Mouse (Mus musculus) gastrocnemius, postnatal 36 days (tissue): Measurements from ENCODE around the gene Gkn2. TPM values are rescaled to one million over a fixed set of nuclear protein-coding genes. Genes with fewer than 3 reads are reported as not detected.

Experiments
- DNase-seq, 2 experiments: peaks; one replicate each; pipeline ENCODE4 v3.0.0; 2022
- intact Hi-C: fragments of 180-260 bp; cut with DNase I; formaldehyde crosslinking; loops from one replicate; pipeline ENCODE4 v1.15.1; 2025
- total RNA-seq, 2 experiments: library from RNA; stranded (reverse); gene quantifications; 2 replicates each; pipeline ENCODE4 v1.2.3; 2021

Gene Gkn2
- total RNA-seq, 2 experiments from 2014 or later = not detected

DNA sequence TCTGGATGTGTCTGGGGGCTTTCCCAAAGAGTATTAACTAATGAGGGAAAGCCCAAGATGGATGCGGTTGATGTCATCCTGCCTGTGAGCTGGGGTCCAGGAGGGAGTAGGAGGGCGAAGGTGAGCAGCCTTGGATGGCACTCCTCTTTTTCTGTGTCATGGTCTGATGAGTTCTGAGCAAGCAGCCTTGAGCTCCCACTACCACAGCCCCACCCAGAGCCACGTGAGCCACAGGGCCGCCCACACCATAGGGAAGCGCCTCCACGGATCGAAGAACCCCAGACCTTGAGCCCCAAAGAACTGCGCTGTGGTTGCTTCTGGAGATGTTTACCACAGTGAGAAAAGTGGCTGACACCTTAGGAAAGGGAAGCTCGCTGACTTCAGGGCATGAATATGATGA lies 21.6 kb downstream of the Gkn2 start:
- intact Hi-C loops = loop anchor here (5.0 kb wide), 2 partner anchors 58 to 128 kb away; no protein-coding TSS in a partner anchor
- DNase-seq = no peak

DNA sequence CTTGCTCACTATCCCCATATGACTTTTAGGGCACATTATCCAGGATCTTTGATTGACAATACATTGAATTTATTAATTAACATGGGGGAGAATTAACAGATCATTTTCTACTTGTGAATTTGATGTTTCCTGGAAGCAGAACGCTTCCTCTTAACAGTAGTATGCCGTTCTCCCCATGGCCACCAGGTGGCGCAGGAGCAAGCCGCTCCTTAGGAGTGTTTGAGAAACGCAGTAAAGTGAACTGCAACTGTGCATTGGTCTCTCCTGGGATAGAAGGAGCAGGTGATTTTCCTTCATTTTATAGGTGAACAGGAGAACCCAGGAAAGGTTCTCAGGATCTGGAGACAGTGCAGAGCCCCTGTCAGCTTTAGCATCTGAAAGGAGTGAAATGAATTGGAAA lies 26.0 kb downstream of the Gkn2 start:
- DNase-seq = peak; percentile 49 to 66
- intact Hi-C loops = loop anchor here (5.0 kb wide), 1 partner anchor 53 kb away; no protein-coding TSS in a partner anchor

DNA sequence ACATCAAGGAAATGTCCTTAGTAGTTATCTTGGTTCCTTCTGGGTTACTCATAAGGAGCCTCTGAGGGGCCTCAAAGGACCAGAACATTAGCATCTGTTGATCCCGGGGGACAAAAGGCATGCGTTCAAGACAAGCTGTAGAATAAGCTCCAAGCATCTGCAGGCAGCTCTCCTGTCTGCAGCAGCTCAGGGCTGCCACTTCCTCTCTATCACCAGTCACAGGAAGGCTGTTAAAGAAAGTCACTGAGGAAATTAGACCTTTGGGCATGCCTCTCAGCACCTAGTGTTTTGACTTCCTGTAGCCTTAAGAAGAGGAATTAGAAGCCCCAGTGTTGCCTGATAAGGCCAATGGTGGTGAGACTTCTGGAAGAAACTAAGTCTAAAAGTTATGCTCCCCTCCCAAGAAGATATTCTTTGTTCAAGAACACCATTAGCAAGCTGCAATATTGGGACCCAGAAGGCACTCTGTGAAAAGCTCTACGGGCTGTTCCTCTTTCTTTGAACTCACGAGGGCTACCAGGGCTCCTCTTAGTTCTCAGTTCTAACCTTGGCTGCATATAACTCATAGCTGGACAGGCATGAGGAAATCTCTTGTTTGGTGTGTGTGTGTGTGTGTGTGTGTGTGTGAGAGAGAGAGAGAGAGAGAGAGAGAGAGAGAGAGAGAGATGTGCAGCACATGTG lies 26.9 kb downstream of the Gkn2 start:
- DNase-seq = no peak
- intact Hi-C loops = loop anchor here (5.0 kb wide), 1 partner anchor 52 kb away; no protein-coding TSS in a partner anchor

- intact Hi-C loops = no loop called here
These were observed 28.3 kb downstream of the Gkn2 start for GRCm38 (mm10) chr6:87401456-87401855.

DNA sequence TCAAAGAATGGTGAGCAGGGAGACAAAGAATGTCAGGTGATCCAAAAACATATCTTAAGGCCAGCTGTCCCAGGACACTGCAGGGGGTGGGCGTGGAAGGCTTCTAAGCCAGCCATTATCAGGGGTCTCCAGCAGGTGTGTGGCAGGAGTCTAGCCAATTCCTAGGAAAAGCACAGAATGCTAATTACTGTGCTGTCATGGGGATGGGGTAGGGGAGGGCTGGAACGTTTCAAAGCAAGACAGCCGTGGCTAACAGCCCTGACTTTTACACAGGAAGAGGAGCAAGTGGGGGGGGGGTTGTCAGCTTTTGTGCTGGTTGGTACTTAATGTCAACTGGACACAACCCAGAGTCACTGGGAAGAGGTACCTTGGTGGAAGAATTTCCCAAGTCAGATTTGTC lies 38.9 kb downstream of the Gkn2 start:
- intact Hi-C loops = no loop called here
- DNase-seq = no peak

More at GRCm38 (mm10) chr6:87401456-87401855, 28.3 kb downstream of the Gkn2 start:
- no peak for DNase-seq

- intact Hi-C loops = no loop called here
- DNase-seq = no peak
These were observed 49.1 kb downstream of the Gkn2 start for GRCm38 (mm10) chr6:87422304-87422703.

- intact Hi-C loops = no loop called here
These were observed 51.1 kb downstream of the Gkn2 start for GRCm38 (mm10) chr6:87424037-87424816.

DNA sequence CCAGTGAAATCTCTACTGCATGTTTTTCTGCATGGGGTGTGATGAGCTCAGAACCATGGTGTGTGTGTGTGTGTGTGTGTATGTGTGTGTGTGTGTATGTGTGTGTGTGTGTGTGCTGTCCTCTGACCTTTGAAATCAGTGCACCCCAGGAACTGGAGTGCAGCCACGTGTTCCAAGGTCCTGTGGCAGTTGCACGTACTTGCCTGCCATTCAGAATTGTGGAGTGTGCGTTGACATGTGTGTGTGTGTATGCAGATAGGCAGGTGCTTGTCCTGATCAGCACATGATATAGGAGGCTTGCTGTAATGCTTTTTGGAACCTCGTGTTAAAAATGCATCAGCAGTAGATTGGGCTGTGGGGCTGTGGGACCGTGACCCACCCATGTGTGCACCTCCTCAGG lies 53.8 kb downstream of the Gkn2 start:
- intact Hi-C loops = no loop called here
- DNase-seq = no peak

More at GRCm38 (mm10) chr6:87424037-87424816, 51.1 kb downstream of the Gkn2 start:
- no peak for DNase-seq

- intact Hi-C loops = no loop called here
- no peak for DNase-seq
These were observed 54.5 kb downstream of the Gkn2 start for GRCm38 (mm10) chr6:87427616-87428015.

DNA sequence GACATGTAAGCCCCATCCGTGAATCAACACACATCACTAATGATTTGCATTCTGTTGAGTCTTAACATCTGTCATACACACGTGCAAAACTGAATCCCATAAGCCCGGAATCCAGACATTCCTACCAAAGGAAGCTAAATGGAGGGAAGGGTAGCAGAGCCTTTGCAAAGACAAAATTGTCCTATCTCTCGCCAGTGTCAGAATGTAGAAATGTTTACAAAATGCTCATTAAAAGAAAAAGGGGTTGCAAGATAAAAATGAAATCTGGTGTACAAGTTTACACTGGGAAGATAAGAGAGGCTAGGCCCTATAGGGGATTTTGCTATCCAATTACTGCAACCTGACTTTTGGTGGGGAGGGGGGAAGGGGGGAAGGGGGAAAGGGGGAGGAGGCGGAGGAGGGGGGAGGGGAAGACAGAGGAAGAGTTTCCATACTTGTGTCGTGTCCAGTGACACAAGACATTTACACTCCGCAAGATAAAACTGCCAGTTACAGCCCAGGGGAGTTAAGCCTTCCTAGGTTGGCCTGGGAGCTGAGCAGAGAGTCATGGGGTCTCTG lies 55.4 kb downstream of the Gkn2 start, which contains the start of gene Bmp10:
Gene Bmp10 (plus strand): TSS at position 508 of the 558 bp plus-strand sequence.
- no peak for DNase-seq
- intact Hi-C loops = no loop called here

Other genes starting within 250 kb of the Gkn2 start
- gene Antxr1, start 37.5 kb upstream of the Gkn2 start, total RNA-seq = 1 to 10 TPM; 8.6 to 9.5 TPM
- gene Gkn1, start 22.4 kb upstream of the Gkn2 start, total RNA-seq = not detected
- gene Gkn3, start 15.6 kb downstream of the Gkn2 start, total RNA-seq = under 1 TPM; 0.41 to 0.94 TPM
- not detected for gene Bmp10, start 55.6 kb downstream of the Gkn2 start, total RNA-seq
- 1 to 10 TPM; 1.1 to 1.3 TPM for gene Arhgap25, start 159.9 kb downstream of the Gkn2 start, total RNA-seq
- 1 to 10 TPM; 1.9 to 3.1 TPM for gene Prokr1, start 217.4 kb downstream of the Gkn2 start, total RNA-seq